Mouse (Mus musculus) liver (tissue): ENCODE results near the gene Ap4m1.

Experiments
- DNase-seq: peaks from one replicate; pipeline ENCODE4 v3.0.0-alpha.2; 2020; ENCODE audit warnings: mixed read lengths

Gene Ap4m1

GRCm38 (mm10) chr5:138171695-138172491, at the start of gene Ap4m1, which contains the start of gene Mcm7:
Gene Ap4m1, plus strand, starts transcription at chr5:138172002.
Gene Mcm7, minus strand, starts transcription at chr5:138172422.
- peak; percentile 94 for DNase-seq

GRCm38 (mm10) chr5:138132425-138133064, 39.3 kb upstream of the Ap4m1 start:
- no peak for DNase-seq

- no peak for DNase-seq
Observed at GRCm38 (mm10) chr5:138137257-138137656, 34.5 kb upstream of the Ap4m1 start.

- DNase-seq: peak; percentile 19
Observed at GRCm38 (mm10) chr5:138137935-138138549, 33.8 kb upstream of the Ap4m1 start.

GRCm38 (mm10) chr5:138138585-138138984, 33.2 kb upstream of the Ap4m1 start:
- DNase-seq: no peak

- DNase-seq: no peak
Observed at GRCm38 (mm10) chr5:138154390-138154789, 17.4 kb upstream of the Ap4m1 start.

GRCm38 (mm10) chr5:138155443-138155976, 16.3 kb upstream of the Ap4m1 start, which contains the start of gene Zfp113:
Gene Zfp113, minus strand, starts transcription at chr5:138155744.
- DNase-seq: peak; percentile 86

GRCm38 (mm10) chr5:138160224-138160762, 11.5 kb upstream of the Ap4m1 start:
- no peak for DNase-seq

- peak; percentile 94 for DNase-seq
Observed at GRCm38 (mm10) chr5:138160842-138161665, 10.7 kb upstream of the Ap4m1 start, which contains the start of gene Cops6. Gene Cops6, plus strand, starts transcription at chr5:138161071.

GRCm38 (mm10) chr5:138163046-138163445, 8.8 kb upstream of the Ap4m1 start:
- no peak for DNase-seq

- DNase-seq: no peak
Observed at GRCm38 (mm10) chr5:138163610-138164009, 8.2 kb upstream of the Ap4m1 start.

GRCm38 (mm10) chr5:138165594-138165993, 6.2 kb upstream of the Ap4m1 start:
- no peak for DNase-seq

GRCm38 (mm10) chr5:138170936-138171561, 753 bp upstream of the Ap4m1 start:
- DNase-seq: peak; percentile 96

GRCm38 (mm10) chr5:138173217-138173616, 1.4 kb downstream of the Ap4m1 start:
- no peak for DNase-seq

- DNase-seq: peak; percentile 89
Observed at GRCm38 (mm10) chr5:138186950-138187638, 15.3 kb downstream of the Ap4m1 start, which contains the start of the genes Taf6 and Cnpy4. Gene Taf6, minus strand, starts transcription at chr5:138187451. Gene Cnpy4, plus strand, starts transcription at chr5:138187485.

- DNase-seq: peak; percentile 78
Observed at GRCm38 (mm10) chr5:138187661-138188306, 16.0 kb downstream of the Ap4m1 start.

- DNase-seq: peak; percentile 87
Observed at GRCm38 (mm10) chr5:138193771-138194727, 22.2 kb downstream of the Ap4m1 start, which contains the start of gene Mblac1. Gene Mblac1, plus strand, starts transcription at chr5:138194314.

GRCm38 (mm10) chr5:138194755-138195345, 23.0 kb downstream of the Ap4m1 start:
- peak; percentile 39 for DNase-seq
